Mouse (Mus musculus) heart, adult 2 months (tissue): ENCODE data around the gene Phlpp1. TPM values are rescaled to one million over a fixed set of nuclear protein-coding genes. Genes with fewer than 3 reads are reported as not detected.

Source experiments
- DNase-seq, 2 experiments: peaks; one replicate each; pipeline ENCODE4 v3.0.0; 2021
- H3K27ac ChIP-seq: fragments of 200-600 bp; 2 replicates; pipeline ENCODE4 v1.8.1; 2022
- H3K27me3 ChIP-seq: fragments of 200-500 bp; 2 replicates; pipeline ENCODE4 v1.6.1; 2012; ENCODE audit warnings: mild to moderate bottlenecking, low read length, inconsistent platforms, mixed read lengths; ENCODE audit not compliant: control insufficient read depth, insufficient read depth
- H3K36me3 ChIP-seq: fragments of 200-500 bp; 2 replicates; pipeline ENCODE4 v1.6.1; 2012; ENCODE audit warnings: low read length, inconsistent platforms; ENCODE audit not compliant: control insufficient read depth, insufficient read depth
- H3K4me1 ChIP-seq: fragments of 200-500 bp; 2 replicates; pipeline ENCODE4 v1.6.1; 2011; ENCODE audit warnings: low read length; ENCODE audit not compliant: control insufficient read depth, insufficient read depth
- H3K4me3 ChIP-seq: fragments of 200-600 bp; 2 replicates; pipeline ENCODE4 v1.8.1; 2022
- H3K79me2 ChIP-seq: fragments of 200-500 bp; replicated peaks from 2 replicates; pipeline ENCODE4 v1.6.1; 2012; ENCODE audit warnings: mild to moderate bottlenecking, inconsistent platforms, low read length, moderate library complexity, mixed read lengths; ENCODE audit not compliant: control insufficient read depth, insufficient read depth
- H3K9ac ChIP-seq: fragments of 200-500 bp; 2 replicates; pipeline ENCODE4 v1.6.1; 2012; ENCODE audit warnings: low read depth, mild to moderate bottlenecking, control low read depth, inconsistent platforms, low read length, mixed read lengths
- CTCF ChIP-seq: fragments of 200-600 bp; IDR thresholded peaks from 2 replicates; pipeline ENCODE4 v1.8.1; 2022; ENCODE audit warnings: antibody characterized with exemption, mild to moderate bottlenecking, moderate library complexity
- EP300 ChIP-seq: fragments of 200-500 bp; IDR thresholded peaks from 2 replicates; pipeline ENCODE4 v1.6.1; 2011; ENCODE audit warnings: low read depth, low read length, control low read depth; ENCODE audit not compliant: insufficient read depth
- POLR2A ChIP-seq: fragments of 200-500 bp; IDR thresholded peaks from 2 replicates; pipeline ENCODE4 v1.6.1; 2011; ENCODE audit warnings: mild to moderate bottlenecking, low read depth, low read length, control low read depth; ENCODE audit not compliant: insufficient read depth
- WGBS: fragments of 180-500 bp; shearing (Covaris S2); methylation state at CpG from one replicate; pipeline ENCODE4 v1.1.7; 2018; 5-methylcytosine and 5-hydroxymethylcytosine counted together
- intact Hi-C: fragments of 180-260 bp; cut with DNase I; formaldehyde crosslinking; loops from one replicate; pipeline ENCODE4 v1.15.1; 2025
- polyA plus RNA-seq: library from polyadenylated mRNA; depleted of rRNA; stranded (reverse); fragments of >200 nt; gene quantifications from 2 replicates; pipeline ENCODE4 v1.2.3, GENCODE M21; 2012
- total RNA-seq, 2 experiments: library from RNA; stranded (reverse); gene quantifications; 2 replicates each; pipeline ENCODE4 v1.2.3; 2021

The Phlpp1 gene
- total and polyA plus RNA-seq, 3 experiments, result 9.6 to 17.2 (median 16.3) TPM

DNA sequence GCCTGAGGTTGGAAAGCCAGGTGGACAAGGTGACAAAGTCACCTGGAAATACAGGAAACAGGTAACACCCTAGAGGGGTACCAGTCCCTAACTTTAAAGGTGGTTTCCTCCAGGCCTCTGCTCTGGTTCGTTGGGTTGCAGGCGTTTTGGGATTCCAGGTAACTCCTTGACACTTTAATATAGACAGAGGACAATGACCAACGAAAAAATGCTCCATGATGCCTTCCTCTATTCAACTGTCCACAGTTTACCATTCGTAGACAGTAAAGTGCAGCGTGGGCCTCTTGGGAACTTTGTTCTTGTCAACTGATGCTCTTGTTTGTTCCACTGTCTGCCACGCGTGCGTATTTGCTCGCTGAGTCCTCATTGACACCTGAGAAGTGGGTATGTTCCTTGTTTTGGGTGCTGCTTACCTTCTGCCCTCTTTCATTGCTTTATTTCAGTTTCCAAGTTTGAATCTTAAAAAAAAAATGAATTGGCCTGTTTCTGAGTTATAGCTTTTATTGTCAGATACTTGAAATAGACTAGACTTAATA, 2.1 kb downstream of the Phlpp1 start:
- Histone ChIP-seq H3K79me2 (peaks cover 8% of the 10 kb centered on the region), H3K27me3 (no peaks in the 10 kb centered on the region), H3K27ac (peak overlapping the region; percentile 93), H3K4me1 (peaks cover 1% of the 10 kb centered on the region), H3K9ac (peak overlapping the region; percentile 98), H3K4me3 (peak overlapping the region; percentile 85), H3K36me3 (peaks cover 23% of the 10 kb centered on the region)
- WGBS, result 19% methylated on average over 9 of the region's 9 CpGs
- intact Hi-C loops, result loop anchor here (2.0 to 10.0 kb wide), 6 partner anchors 25 to 179 kb away; partner anchors contain the start of gene Zcchc2
- no peak for DNase-seq
- TF ChIP-seq CTCF (no peak), POLR2A (no peak), EP300 (no peak)

DNA sequence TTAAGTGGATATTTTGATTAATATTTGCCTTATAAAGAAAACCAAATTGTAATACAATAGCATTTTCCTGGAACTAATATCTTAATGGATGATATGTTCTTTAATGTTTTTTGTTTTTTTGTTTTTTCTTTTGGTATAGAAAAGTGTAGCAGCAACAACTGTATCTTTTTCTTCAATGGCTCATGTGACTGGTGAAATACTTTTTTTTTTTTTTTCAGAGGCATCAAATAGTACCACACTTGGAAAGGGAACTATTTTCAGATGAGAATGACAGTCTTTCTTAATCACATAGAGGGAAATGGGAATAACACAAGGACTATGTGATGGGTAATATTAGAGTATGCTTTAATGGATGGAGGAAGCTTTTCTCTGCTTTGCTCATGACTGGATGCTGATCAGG, 3.0 kb downstream of the Phlpp1 start:
- peaks cover 1% of the 10 kb centered on the region for H3K4me1 ChIP-seq
- peaks cover 8% of the 10 kb centered on the region for H3K79me2 ChIP-seq
- no peak overlapping the region for H3K9ac ChIP-seq
- no peak for DNase-seq
- peaks cover 26% of the 10 kb centered on the region for H3K36me3 ChIP-seq
- H3K27ac ChIP-seq, result peak overlapping the region; percentile 6; the same call in 1 of the 2 replicates
- no peaks in the 10 kb centered on the region for H3K27me3 ChIP-seq
- H3K4me3 ChIP-seq, result peak overlapping the region; percentile 85
- TF ChIP-seq EP300, result no peak
- TF ChIP-seq CTCF, result no peak
- TF ChIP-seq POLR2A, result no peak
- intact Hi-C loops, result loop anchor here (5.0 to 10.0 kb wide), 4 partner anchors 43 to 180 kb away; partner anchors contain the start of gene Zcchc2

DNA sequence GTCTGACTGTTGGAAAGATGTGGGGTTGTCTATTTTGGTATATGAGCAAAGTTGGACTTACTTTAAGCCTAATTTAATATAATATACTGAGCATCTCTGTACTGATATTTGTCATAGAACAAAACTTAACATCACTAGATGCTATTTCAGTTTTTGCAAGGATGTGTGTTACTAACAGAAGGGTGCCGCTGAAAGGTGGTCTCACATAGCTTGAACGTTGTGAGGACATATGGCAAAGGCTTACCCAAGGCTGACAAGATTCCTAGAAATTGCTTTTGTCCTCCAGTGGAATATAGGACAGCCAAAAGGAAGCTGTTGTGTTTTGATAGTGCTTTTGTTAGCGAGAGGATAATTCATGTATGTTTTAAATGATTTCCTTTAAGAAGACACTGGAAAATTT, 3.8 kb downstream of the Phlpp1 start:
- Histone ChIP-seq H3K27ac (no peak overlapping the region), H3K36me3 (peaks cover 26% of the 10 kb centered on the region), H3K27me3 (no peaks in the 10 kb centered on the region), H3K9ac (peak overlapping the region; percentile 57; the same call in 1 of the 2 replicates), H3K4me1 (peaks cover 1% of the 10 kb centered on the region), H3K4me3 (peak overlapping the region; percentile 85), H3K79me2 (peaks cover 8% of the 10 kb centered on the region)
- TF ChIP-seq CTCF (no peak), POLR2A (no peak), EP300 (no peak)
- no peak for DNase-seq
- intact Hi-C loops, result loop anchor here (10.0 kb wide), 3 partner anchors 99 to 181 kb away; partner anchors contain the start of gene Zcchc2
- 24% methylated on average over 3 of the region's 3 CpGs for WGBS

DNA sequence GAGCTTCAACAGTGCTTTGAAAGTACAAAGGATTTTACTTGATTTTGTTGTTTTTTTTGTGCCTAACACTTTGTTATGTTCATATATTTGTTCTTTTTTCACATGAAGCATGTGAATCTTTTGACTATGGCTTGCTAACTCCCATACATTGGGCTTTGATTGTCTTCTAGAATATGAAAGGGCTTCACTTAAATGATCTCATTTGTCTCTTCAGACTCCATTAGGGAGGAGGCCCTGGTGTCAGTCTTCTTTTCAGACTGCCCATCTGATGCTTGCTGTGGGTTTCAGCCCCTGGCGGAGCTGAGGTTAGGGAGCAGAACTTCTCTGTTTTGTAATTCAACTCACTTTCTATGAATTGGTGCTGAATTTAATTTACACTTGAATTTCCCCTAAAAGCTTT, 5.2 kb downstream of the Phlpp1 start:
- Histone ChIP-seq H3K27ac (no peak overlapping the region), H3K27me3 (no peaks in the 10 kb centered on the region), H3K36me3 (peaks cover 29% of the 10 kb centered on the region), H3K4me3 (no peak overlapping the region), H3K4me1 (peaks cover 3% of the 10 kb centered on the region), H3K79me2 (peaks cover 10% of the 10 kb centered on the region), H3K9ac (no peak overlapping the region)
- intact Hi-C loops, result loop anchor here (10.0 kb wide), 3 partner anchors 98 to 182 kb away; partner anchors contain the start of gene Zcchc2
- TF ChIP-seq POLR2A, result no peak
- TF ChIP-seq EP300, result no peak
- no peak for TF ChIP-seq CTCF
- WGBS, result 68% methylated on average over 1 of the region's 1 CpGs
- DNase-seq, result no peak

DNA sequence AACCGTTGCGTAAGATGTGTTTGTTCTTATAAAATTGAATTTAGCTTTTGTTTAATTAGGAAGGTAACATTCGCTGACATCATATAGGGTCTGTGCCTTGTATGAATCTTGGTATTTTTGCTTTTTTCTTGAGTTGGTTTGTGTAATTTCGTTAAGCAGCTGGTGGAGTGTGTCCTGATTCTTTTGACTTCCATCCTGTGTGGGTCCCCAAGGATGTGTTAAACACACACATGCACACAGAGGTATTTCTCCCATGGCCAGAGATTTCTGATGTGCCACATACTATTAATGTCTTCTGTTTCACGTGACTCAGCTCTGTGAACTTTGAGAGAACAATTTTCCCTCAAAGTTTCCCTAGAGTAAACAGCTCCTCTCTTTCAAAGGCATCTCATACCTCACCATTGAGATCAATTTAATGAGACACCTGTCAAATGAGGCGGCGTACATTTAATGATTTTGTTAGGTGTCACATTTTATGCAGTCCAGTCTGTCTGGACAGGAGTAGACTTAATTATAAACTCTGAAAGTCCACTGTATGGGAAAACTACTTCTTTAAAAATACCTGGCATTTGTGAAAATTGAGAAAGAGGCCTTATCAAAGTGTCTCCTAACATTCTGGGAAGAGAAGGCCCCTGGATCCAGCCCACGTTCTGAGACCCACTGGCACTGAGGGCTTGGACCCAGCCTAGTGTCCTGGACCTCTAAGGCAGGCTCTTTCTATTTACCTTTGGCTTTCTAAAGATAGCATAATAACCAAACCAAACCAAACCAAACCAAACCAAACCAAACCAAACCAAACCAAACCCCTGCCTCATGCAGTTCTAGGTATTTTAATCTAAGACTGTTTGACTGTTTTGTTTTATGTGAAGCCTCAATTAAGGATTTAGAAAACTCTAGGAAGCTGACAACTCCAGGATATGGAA, 6.6 kb downstream of the Phlpp1 start:
- Histone ChIP-seq H3K79me2 (peaks cover 3% of the 10 kb centered on the region), H3K36me3 (peaks cover 36% of the 10 kb centered on the region), H3K9ac (no peak overlapping the region), H3K27ac (no peak overlapping the region), H3K4me3 (no peak overlapping the region), H3K27me3 (no peaks in the 10 kb centered on the region), H3K4me1 (peaks cover 3% of the 10 kb centered on the region)
- DNase-seq, result no peak
- WGBS, result 59% methylated on average over 8 of the region's 8 CpGs
- intact Hi-C loops, result loop anchor here (10.0 kb wide), 3 partner anchors 97 to 183 kb away; partner anchors contain the start of gene Zcchc2
- TF ChIP-seq CTCF, result no peak
- TF ChIP-seq POLR2A, result no peak
- TF ChIP-seq EP300, result no peak
